8 mouse cellular contexts compared by ENCODE assay signal in the genomic region with DNA sequence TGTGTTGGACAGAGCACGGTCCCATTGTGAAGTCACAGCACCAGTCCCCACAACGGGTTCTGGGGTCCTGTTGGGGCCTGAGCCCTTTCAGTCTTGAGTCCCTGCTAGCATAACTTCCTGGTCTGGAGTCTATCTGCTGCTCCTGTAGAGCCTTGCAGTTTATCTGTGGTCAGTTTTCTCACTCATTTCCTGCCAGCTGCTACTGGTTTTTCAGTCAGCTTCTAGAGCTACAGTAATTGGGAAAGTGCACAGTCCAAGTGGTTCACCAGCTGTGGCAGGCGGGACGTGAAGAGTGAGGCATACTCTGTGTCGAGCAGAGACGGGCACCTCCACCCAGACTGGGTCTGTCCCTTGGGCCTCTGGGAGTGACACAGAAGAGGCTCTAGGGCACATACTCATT.
A peak's percentile ranks its signal among the peaks of the same experiment; 100 is the strongest.
DNase-seq lines count a peak whose midpoint lies in the region; ATAC-seq and TF ChIP-seq lines count a peak whose summit lies in the region.

No protein-coding gene starts in this region.

- DNase-seq in left cerebral cortex, postnatal 25 days (ENCODE audit: low spot score in 2 of 2): peak; percentile 10 to 23
- DNase-seq in left cerebral cortex, adult 11 months (ENCODE audit: low spot score): no peak
- no peak for DNase-seq in right cerebral cortex, postnatal 36 days (ENCODE audit: low spot score in 2 of 2)
- DNase-seq in right cerebral cortex, postnatal 14 days: no peak
- no peak for DNase-seq in cerebellum, postnatal 10 days

- no peaks in the 10 kb centered on the region for H3K27me3 ChIP-seq in embryonic facial prominence, embryonic 13.5 days
- no peaks in the 10 kb centered on the region for H3K27me3 ChIP-seq in intestine, embryonic 15.5 days (replicated peaks)
- no peaks in the 10 kb centered on the region for H3K27me3 ChIP-seq in myocyte (ENCODE audit: control insufficient read depth, insufficient read depth, insufficient read length)

- no peaks in the 10 kb centered on the region; the same call in 1 of the 2 replicates for H3K9me3 ChIP-seq in embryonic facial prominence, embryonic 13.5 days
- no peaks in the 10 kb centered on the region for H3K9me3 ChIP-seq in intestine, embryonic 15.5 days

- intact Hi-C loops in left cerebral cortex, postnatal 25 days (cut with DNase I): no loop called here

- H3K79me2 ChIP-seq in myocyte (ENCODE audit: control insufficient read depth, insufficient read depth): no peaks in the 10 kb centered on the region

- no peak for TF ChIP-seq POLR2A in myocyte (IDR thresholded peaks at IDR 0.05; ENCODE audit: insufficient read length, low read depth)

- peaks cover 27% of the 10 kb centered on the region for H3K4me1 ChIP-seq in embryonic facial prominence, embryonic 13.5 days
- H3K4me1 ChIP-seq in intestine, embryonic 15.5 days (replicated peaks): peaks cover 19% of the 10 kb centered on the region; the same call in 1 of the 2 replicates

- H3K36me3 ChIP-seq in embryonic facial prominence, embryonic 13.5 days: no peaks in the 10 kb centered on the region
- H3K36me3 ChIP-seq in intestine, embryonic 15.5 days: no peaks in the 10 kb centered on the region
- H3K36me3 ChIP-seq in myocyte (ENCODE audit: control insufficient read depth, insufficient read depth): no peaks in the 10 kb centered on the region

- H3K27ac ChIP-seq in embryonic facial prominence, embryonic 13.5 days: 0 out of 2 replicates have a peak overlapping the region, but pooled peaks have one; percentile 17
- H3K27ac ChIP-seq in intestine, embryonic 15.5 days: peak overlapping the region; percentile 74

- H3ac ChIP-seq in myocyte (ENCODE audit: control insufficient read depth, insufficient read length): no peak overlapping the region

- H3K4me3 ChIP-seq in embryonic facial prominence, embryonic 13.5 days: no peak overlapping the region
- H3K4me3 ChIP-seq in intestine, embryonic 15.5 days (replicated peaks): no peak overlapping the region
- no peak overlapping the region for H3K4me3 ChIP-seq in myocyte

- ATAC-seq in embryonic facial prominence, embryonic 13.5 days (ENCODE audit: insufficient number of reproducible peaks, insufficient read depth, low FRiP score, low TSS enrichment, low read depth): no peak
- peak; percentile 89 for ATAC-seq in intestine, embryonic 15.5 days

- no peak overlapping the region for H3K4me2 ChIP-seq in embryonic facial prominence, embryonic 13.5 days
- H3K4me2 ChIP-seq in intestine, embryonic 15.5 days (replicated peaks): no peak overlapping the region
- peak overlapping the region; percentile 54 for H3K4me2 ChIP-seq in myocyte (ENCODE audit: low read depth)

- 48% methylated on average over 6 of the region's 6 CpGs for WGBS in embryonic facial prominence, embryonic 13.5 days
- WGBS in intestine, embryonic 15.5 days: 32% methylated on average over 6 of the region's 6 CpGs

- no peak overlapping the region for H3K9ac ChIP-seq in embryonic facial prominence, embryonic 13.5 days
- no peak overlapping the region for H3K9ac ChIP-seq in intestine, embryonic 15.5 days

TF ChIP-seq in myocyte, 11 proteins besides CTCF, POLR2A, EP300 and RAD21:
- TF ChIP-seq MAX (IDR thresholded peaks at IDR 0.05; ENCODE audit: low read depth) (peak; percentile 9), TCF3 (IDR thresholded peaks at IDR 0.05; ENCODE audit: insufficient read length, low read depth) (peak; percentile 26), CEBPB (IDR thresholded peaks at IDR 0.05; ENCODE audit: insufficient read depth, poor library complexity, severe bottlenecking) (no peak), MYOD1 (IDR thresholded peaks at IDR 0.05; ENCODE audit: control insufficient read depth in 1 of 3, insufficient read length in 2 of 3, low read depth in 2 of 3) (peak; percentile 47 to 86 (median 84)), MYOG (IDR thresholded peaks at IDR 0.05; ENCODE audit: control insufficient read depth in 1 of 3, insufficient read depth in 1 of 3, insufficient read length in 2 of 3, low read depth in 2 of 3) (peak in 1 of 3 experiments; percentile 76), TCF12 (IDR thresholded peaks at IDR 0.05; ENCODE audit: insufficient read depth, poor library complexity, severe bottlenecking) (peak; percentile 48), SRF (IDR thresholded peaks at IDR 0.05; ENCODE audit: control insufficient read depth, insufficient read length, low read depth) (no peak)
TF ChIP-seq in myocyte: peak in this region for 5.

Comparison
In these comparisons a context has a peak if more than half of its experiments do, and no peak if none do; other contexts are left out.
1. DNase-seq: peak in left cerebral cortex, postnatal 25 days (2 of 2); none in left cerebral cortex, adult 11 months (single experiment), right cerebral cortex, postnatal 36 days (0 of 2), right cerebral cortex, postnatal 14 days (single experiment) and cerebellum, postnatal 10 days (0 of 2).